Mouse (Mus musculus): ENCODE measurements around the gene Pcsk6.

DNA sequence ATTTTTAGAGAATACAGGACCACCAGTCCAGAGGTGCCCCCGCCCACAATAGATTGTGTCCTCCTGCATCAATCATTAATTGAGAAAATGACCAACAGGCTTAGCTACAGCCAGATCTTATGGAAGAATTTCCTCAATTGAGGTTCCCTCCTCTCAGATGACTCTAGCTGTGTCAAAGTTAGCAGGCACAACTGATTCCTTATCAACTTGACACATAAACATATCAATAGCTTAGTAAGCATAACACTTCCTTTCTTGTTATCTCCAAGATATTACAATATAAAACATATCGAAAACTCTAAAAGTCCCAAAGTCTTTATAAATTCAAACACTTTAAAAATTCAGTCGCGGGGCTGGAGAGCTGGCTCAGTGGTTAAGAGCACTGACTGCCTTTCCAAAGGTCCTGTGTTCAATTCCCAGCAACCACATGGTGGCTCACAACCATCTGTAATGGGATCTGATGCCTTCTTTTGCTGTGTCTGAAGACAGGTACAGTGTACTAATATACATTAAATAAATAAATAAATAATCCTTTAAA, 192.5 kb downstream of the Pcsk6 start:
- TF ChIP-seq CTCF (IDR thresholded peaks at IDR 0.05; ENCODE audit: low read depth, low read length), result no peak
- TF ChIP-seq POLR2A (IDR thresholded peaks at IDR 0.05; ENCODE audit: borderline replicate concordance, low read depth, low read length), result no peak

All from bone marrow macrophage, adult 2 months (primary cell).